Mouse (Mus musculus): ENCODE measurements around the gene Gm10053. TPM values are rescaled to one million over a fixed set of nuclear protein-coding genes. Genes with fewer than 3 reads are reported as not detected.

The Gm10053 gene
- total and polyA plus RNA-seq, 2 experiments from 2014 or later: 390 to 1,580 TPM

DNA sequence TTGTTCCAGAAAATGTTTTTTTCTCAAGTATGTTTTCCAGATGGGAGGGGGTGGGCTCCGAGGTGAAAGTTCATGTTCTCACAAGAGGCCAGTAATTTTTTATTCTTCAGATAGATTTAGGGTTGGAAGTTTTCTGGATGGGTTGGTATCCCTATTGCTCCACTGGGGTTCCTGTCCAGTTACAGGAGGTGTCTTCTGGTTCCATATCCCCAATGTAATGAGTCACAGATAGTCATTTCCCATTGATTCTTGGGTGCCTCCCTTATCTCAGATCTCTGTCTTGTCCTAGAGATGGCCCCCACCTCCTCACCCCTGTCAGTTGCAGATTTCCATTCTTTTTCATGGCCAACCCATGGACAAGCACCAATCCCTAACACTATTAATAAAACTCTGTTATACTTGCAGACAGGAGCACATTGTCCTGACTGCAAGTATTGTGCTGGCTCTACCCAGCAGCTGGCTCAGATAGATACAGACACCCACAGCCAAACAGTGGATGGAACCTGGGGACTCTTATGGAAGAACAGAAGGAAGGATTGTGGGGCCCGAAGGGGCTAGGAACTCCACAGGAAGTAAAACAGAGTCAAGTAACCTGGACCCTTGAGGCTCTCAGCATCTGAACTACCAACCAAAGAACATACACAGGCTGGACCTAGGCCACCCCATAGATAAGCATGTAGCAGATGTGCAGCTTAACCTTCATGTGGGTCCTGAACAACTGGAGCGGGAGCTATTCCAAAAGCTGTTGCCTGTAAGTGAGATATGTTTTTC is 33.1 kb downstream of the Gm10053 start:
- Histone ChIP-seq H3K9ac (replicated peaks; ENCODE audit: low read depth, low read length) (no peak overlapping the region), H3K27ac (ENCODE audit: low read depth) (no peak overlapping the region), H3K9me3 (replicated peaks; ENCODE audit: control insufficient read depth, low read length) (no peaks in the 10 kb centered on the region), H3K4me1 (ENCODE audit: control insufficient read depth, insufficient read depth) (no peaks in the 10 kb centered on the region), H3K36me3 (replicated peaks; ENCODE audit: control insufficient read depth, insufficient read depth, low read length) (no peaks in the 10 kb centered on the region), H3K27me3 (ENCODE audit: control insufficient read depth, insufficient read depth, low read length) (peaks cover 14% of the 10 kb centered on the region), H3K4me2 (ENCODE audit: low read depth, low read length) (no peak overlapping the region), H3K4me3 (ENCODE audit: low read depth, low read length) (no peak overlapping the region)
- no peak for ATAC-seq (ENCODE audit: insufficient read depth, low read depth)
- TF ChIP-seq EP300 (IDR thresholded peaks at IDR 0.05; ENCODE audit: low read depth): no peak
- no peak for TF ChIP-seq CTCF (IDR thresholded peaks at IDR 0.05; ENCODE audit: low read depth)
- 84% methylated on average over 3 of the region's 3 CpGs for WGBS
- no peak for DNase-seq (ENCODE audit: low spot score)

DNA sequence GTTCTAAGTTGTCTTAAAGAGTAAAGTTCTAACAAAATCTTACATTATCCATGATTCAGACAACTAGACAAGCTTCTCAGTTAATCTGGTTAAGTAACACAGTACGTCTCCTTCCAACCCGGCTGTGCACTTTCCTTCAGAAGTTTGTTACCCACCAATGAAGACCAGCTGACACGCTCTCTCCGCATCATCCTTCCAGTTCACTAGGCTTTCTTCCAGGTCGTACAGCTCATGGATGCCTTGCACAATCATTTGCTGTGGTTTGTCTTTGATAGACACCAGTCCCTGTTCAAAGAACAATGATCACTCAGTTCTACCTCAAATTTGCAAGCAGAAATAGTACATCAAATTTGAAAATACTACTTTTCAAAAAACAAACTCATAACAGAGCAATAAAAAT is 45.4 kb downstream of the Gm10053 start:
- 85% methylated on average over 5 of the region's 5 CpGs for WGBS
- DNase-seq (ENCODE audit: low spot score) (no peak), ATAC-seq (ENCODE audit: insufficient read depth, low read depth) (no peak)
- H3K27me3 ChIP-seq (ENCODE audit: control insufficient read depth, insufficient read depth, low read length): no peaks in the 10 kb centered on the region
- H3K27ac ChIP-seq (ENCODE audit: low read depth): no peak overlapping the region
- H3K4me3 ChIP-seq (ENCODE audit: low read depth, low read length): no peak overlapping the region
- no peak overlapping the region for H3K4me2 ChIP-seq (ENCODE audit: low read depth, low read length)
- no peak overlapping the region for H3K9ac ChIP-seq (replicated peaks; ENCODE audit: low read depth, low read length)
- peaks cover 25% of the 10 kb centered on the region for H3K36me3 ChIP-seq (replicated peaks; ENCODE audit: control insufficient read depth, insufficient read depth, low read length)
- H3K9me3 ChIP-seq (replicated peaks; ENCODE audit: control insufficient read depth, low read length): no peaks in the 10 kb centered on the region
- H3K4me1 ChIP-seq (ENCODE audit: control insufficient read depth, insufficient read depth): no peaks in the 10 kb centered on the region
- TF ChIP-seq EP300 (IDR thresholded peaks at IDR 0.05; ENCODE audit: low read depth): no peak
- TF ChIP-seq CTCF (IDR thresholded peaks at IDR 0.05; ENCODE audit: low read depth): no peak

Other genes with a start within 250 kb of the Gm10053 start
- gene Tmem252, start 201.7 kb upstream of the Gm10053 start, total RNA-seq (2014; rRNA removed; ENCODE audit: low replicate concordance): 0.08 and 0.46 TPM in 2 replicates
- 2.8 and 3.2 TPM in 2 replicates for gene Tmem252, start 201.7 kb upstream of the Gm10053 start, polyA plus RNA-seq (2015; fragmentation: Nextera tagmentation; extraction: Ambion mirVana)
- gene Pgm5, start 13.8 kb upstream of the Gm10053 start, total RNA-seq (2014; rRNA removed; ENCODE audit: low replicate concordance): 106 and 163 TPM in 2 replicates
- 3.9 and 4.9 TPM in 2 replicates for gene Pgm5, start 13.8 kb upstream of the Gm10053 start, polyA plus RNA-seq (2015; fragmentation: Nextera tagmentation; extraction: Ambion mirVana)
- not detected in 2 replicates for gene Foxd4, start 25.5 kb downstream of the Gm10053 start, total RNA-seq (2014; rRNA removed; ENCODE audit: low replicate concordance)
- gene Foxd4, start 25.5 kb downstream of the Gm10053 start, polyA plus RNA-seq (2015; fragmentation: Nextera tagmentation; extraction: Ambion mirVana): not detected in 2 replicates
- gene Cbwd1, start 85.9 kb downstream of the Gm10053 start, total RNA-seq (2014; rRNA removed; ENCODE audit: low replicate concordance): 6.3 and 18.1 TPM in 2 replicates
- gene Cbwd1, start 85.9 kb downstream of the Gm10053 start, polyA plus RNA-seq (2015; fragmentation: Nextera tagmentation; extraction: Ambion mirVana): 12.8 and 13.5 TPM in 2 replicates
- 1.3 and 6.0 TPM in 2 replicates for gene Dock8, start 123.8 kb downstream of the Gm10053 start, total RNA-seq (2014; rRNA removed; ENCODE audit: low replicate concordance)
- gene Dock8, start 123.8 kb downstream of the Gm10053 start, polyA plus RNA-seq (2015; fragmentation: Nextera tagmentation; extraction: Ambion mirVana): 1.6 and 2.4 TPM in 2 replicates

Measured in heart, postnatal 0 days (tissue).